ENCODE assay signal across 7 mouse cellular contexts in the genomic region with DNA sequence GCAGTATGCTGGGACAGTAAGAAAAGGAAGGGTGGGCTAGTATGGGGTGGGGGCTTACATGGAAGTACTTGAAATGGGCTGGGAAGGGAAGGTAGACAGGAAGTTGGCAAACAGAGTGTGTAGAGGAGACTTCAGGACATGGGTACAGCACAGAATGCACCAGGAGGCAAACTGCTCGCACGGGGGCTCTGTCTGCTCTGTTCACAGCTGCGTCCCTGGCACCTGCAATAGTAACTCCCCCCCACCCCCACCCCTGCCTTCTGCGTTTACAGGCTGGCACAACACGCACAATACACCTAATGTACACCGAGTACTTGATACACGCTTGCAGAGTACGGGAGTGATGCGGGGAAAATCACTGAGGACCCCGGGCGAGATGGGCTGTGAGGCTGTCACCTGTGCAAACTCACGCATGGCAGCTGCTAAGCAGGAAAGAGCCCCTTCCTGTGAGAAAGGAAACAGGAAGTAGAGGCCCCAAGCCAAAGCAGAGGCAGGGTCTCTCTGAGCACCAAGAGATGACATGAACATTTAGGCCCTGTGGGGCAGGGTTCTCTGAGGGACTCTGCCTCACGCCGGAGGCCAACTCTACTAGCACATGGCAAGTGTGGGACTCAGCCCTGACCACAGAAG. TPM values are rescaled to one million over a fixed set of nuclear protein-coding genes. Genes with fewer than 3 reads are reported as not detected.
A peak's percentile ranks its signal among the peaks of the same experiment; 100 is the strongest.
DNase-seq lines count a peak whose midpoint lies in the region; ATAC-seq lines count a peak whose summit lies in the region.

No protein-coding gene starts in this region.

- DNase-seq in lung, postnatal 10 days, result no peak
- DNase-seq in thymus, postnatal 0 days (ENCODE audit: low spot score), result peak; percentile 90
- DNase-seq in gastrocnemius, postnatal 10 days, result no peak
- DNase-seq in ovary, adult 18-20 months (ENCODE audit: low spot score), result no peak

- no peaks in the 10 kb centered on the region for H3K36me3 ChIP-seq in lung, embryonic 15.5 days
- no peaks in the 10 kb centered on the region for H3K36me3 ChIP-seq in forebrain, embryonic 12.5 days (replicated peaks)
- 0 out of 2 replicates have a peak, but pooled peaks cover 11% of the 10 kb centered on the region for H3K36me3 ChIP-seq in limb, embryonic 15.5 days

- peak overlapping the region; percentile 81 for H3K27ac ChIP-seq in lung, embryonic 15.5 days
- 0 out of 2 replicates have a peak overlapping the region, but pooled peaks have one; percentile 6 for H3K27ac ChIP-seq in forebrain, embryonic 12.5 days
- H3K27ac ChIP-seq in limb, embryonic 15.5 days, result peak overlapping the region; percentile 54; the same call in 1 of the 2 replicates

- 68% methylated on average over 14 of the region's 14 CpGs for WGBS in lung, embryonic 15.5 days
- whole genome bisulfite sequencing in forebrain, embryonic 12.5 days, result 89% methylated on average over 14 of the region's 14 CpGs
- WGBS in limb, embryonic 15.5 days, result 80% methylated on average over 14 of the region's 14 CpGs

- peaks cover 35% of the 10 kb centered on the region for H3K4me1 ChIP-seq in lung, embryonic 15.5 days
- peaks cover 9% of the 10 kb centered on the region for H3K4me1 ChIP-seq in forebrain, embryonic 12.5 days
- H3K4me1 ChIP-seq in limb, embryonic 15.5 days, result peaks cover 29% of the 10 kb centered on the region

- no peaks in the 10 kb centered on the region for H3K27me3 ChIP-seq in lung, embryonic 15.5 days
- no peaks in the 10 kb centered on the region for H3K27me3 ChIP-seq in forebrain, embryonic 12.5 days
- H3K27me3 ChIP-seq in limb, embryonic 15.5 days, result no peaks in the 10 kb centered on the region

- no peak overlapping the region for H3K9ac ChIP-seq in lung, embryonic 15.5 days
- H3K9ac ChIP-seq in forebrain, embryonic 12.5 days, result no peak overlapping the region
- no peak overlapping the region for H3K9ac ChIP-seq in limb, embryonic 15.5 days

- no peak overlapping the region for H3K4me2 ChIP-seq in lung, embryonic 15.5 days
- no peak overlapping the region for H3K4me2 ChIP-seq in forebrain, embryonic 12.5 days
- H3K4me2 ChIP-seq in limb, embryonic 15.5 days, result no peak overlapping the region

- H3K4me3 ChIP-seq in lung, embryonic 15.5 days, result no peak overlapping the region
- no peak overlapping the region for H3K4me3 ChIP-seq in forebrain, embryonic 12.5 days (replicated peaks)
- no peak overlapping the region for H3K4me3 ChIP-seq in limb, embryonic 15.5 days

- ATAC-seq in lung, embryonic 15.5 days (ENCODE audit: borderline replicate concordance, extremely low read depth, low FRiP score, low TSS enrichment), result no peak
- no peak for ATAC-seq in forebrain, embryonic 12.5 days (ENCODE audit: low FRiP score)
- ATAC-seq in limb, embryonic 15.5 days (ENCODE audit: insufficient number of reproducible peaks, low FRiP score, low TSS enrichment, low read depth), result no peak

- no peaks in the 10 kb centered on the region for H3K9me3 ChIP-seq in lung, embryonic 15.5 days
- H3K9me3 ChIP-seq in forebrain, embryonic 12.5 days, result no peaks in the 10 kb centered on the region
- no peaks in the 10 kb centered on the region for H3K9me3 ChIP-seq in limb, embryonic 15.5 days

RNA-seq across cellular contexts. Expression of a gene that starts 34.9 kb away (rescaled TPM):
- 6.2 and 6.7 TPM in 2 replicates for polyA plus RNA-seq in lung, embryonic 15.5 days (2015; fragmentation: Nextera tagmentation; extraction: Ambion mirVana)
- polyA plus RNA-seq in forebrain, embryonic 12.5 days (2016; fragmentation: Nextera tagmentation; extraction: Ambion mirVana), result 6.8 and 8.9 TPM in 2 replicates
- polyA plus RNA-seq in limb, embryonic 15.5 days (2015; fragmentation: Nextera tagmentation; extraction: Ambion mirVana), result 4.8 and 5.2 TPM in 2 replicates
- polyA plus RNA-seq in thymus, postnatal 0 days (2015; fragmentation: Nextera tagmentation; extraction: Ambion mirVana), result 22.6 and 33.9 TPM in 2 replicates
- total RNA-seq in gastrocnemius, postnatal 10 days (2021), result 10 to 100 TPM; 20.8 to 25.4 TPM

Comparison
In these comparisons a context has a peak if more than half of its experiments do, and no peak if none do; other contexts are left out.
1. H3K27ac ChIP-seq: peak in every context shown above with its lines; median percentile 81 in lung, embryonic 15.5 days; 54 in limb, embryonic 15.5 days; 6 in forebrain, embryonic 12.5 days.